Mouse (Mus musculus): Measurements from ENCODE around the gene Rassf7. TPM values are rescaled to one million over a fixed set of nuclear protein-coding genes. Genes with fewer than 3 reads are reported as not detected.

Rassf7 gene
- polyA plus RNA-seq, 1 experiment, result 143 TPM

Other genes starting within 250 kb of the Rassf7 start
- gene Ifitm1, start 248.6 kb upstream of the Rassf7 start, polyA plus RNA-seq (2012; rRNA removed), result 138 and 161 TPM in 2 replicates
- gene Ifitm3, start 205.1 kb upstream of the Rassf7 start, polyA plus RNA-seq (2012; rRNA removed), result 306 and 461 TPM in 2 replicates
- 6.3 and 8.3 TPM in 2 replicates for gene Ifitm6, start 197.9 kb upstream of the Rassf7 start, polyA plus RNA-seq (2012; rRNA removed)
- gene Gm17387, start 186.7 kb upstream of the Rassf7 start, polyA plus RNA-seq (2012; rRNA removed), result not detected in 2 replicates
- gene B4galnt4, start 154.8 kb upstream of the Rassf7 start, polyA plus RNA-seq (2012; rRNA removed), result 15.8 and 22.3 TPM in 2 replicates
- gene Pkp3, start 137.6 kb upstream of the Rassf7 start, polyA plus RNA-seq (2012; rRNA removed), result 101 and 143 TPM in 2 replicates
- 41.3 and 41.8 TPM in 2 replicates for gene Sigirr, start 115.3 kb upstream of the Rassf7 start, polyA plus RNA-seq (2012; rRNA removed)
- gene Ano9, start 98.1 kb upstream of the Rassf7 start, polyA plus RNA-seq (2012; rRNA removed), result 143 and 205 TPM in 2 replicates
- gene Ptdss2, start 93.5 kb upstream of the Rassf7 start, polyA plus RNA-seq (2012; rRNA removed), result 23.6 and 28.1 TPM in 2 replicates
- gene Rnh1, start 43.0 kb upstream of the Rassf7 start, polyA plus RNA-seq (2012; rRNA removed), result 146 and 149 TPM in 2 replicates
- gene Hras, start 21.9 kb upstream of the Rassf7 start, polyA plus RNA-seq (2012; rRNA removed), result 82.1 and 91.7 TPM in 2 replicates
- 5.4 and 7.2 TPM in 2 replicates for gene Lrrc56, start 21.7 kb upstream of the Rassf7 start, polyA plus RNA-seq (2012; rRNA removed)
- 7.2 and 9.4 TPM in 2 replicates for gene Lmntd2, start 1.8 kb upstream of the Rassf7 start, polyA plus RNA-seq (2012; rRNA removed)
- 23.1 and 24.7 TPM in 2 replicates for gene Phrf1, start 12.9 kb downstream of the Rassf7 start, polyA plus RNA-seq (2012; rRNA removed)
- gene Irf7, start 50.6 kb downstream of the Rassf7 start, polyA plus RNA-seq (2012; rRNA removed), result 159 and 210 TPM in 2 replicates
- 611 and 677 TPM in 2 replicates for gene Cdhr5, start 60.9 kb downstream of the Rassf7 start, polyA plus RNA-seq (2012; rRNA removed)
- gene Sct, start 63.3 kb downstream of the Rassf7 start, polyA plus RNA-seq (2012; rRNA removed), result 226 and 321 TPM in 2 replicates
- 0.08 and 0.21 TPM in 2 replicates for gene Drd4, start 76.1 kb downstream of the Rassf7 start, polyA plus RNA-seq (2012; rRNA removed)
- gene Deaf1, start 111.8 kb downstream of the Rassf7 start, polyA plus RNA-seq (2012; rRNA removed), result 17.5 and 19.9 TPM in 2 replicates
- 33.3 and 37.2 TPM in 2 replicates for gene Tmem80, start 111.9 kb downstream of the Rassf7 start, polyA plus RNA-seq (2012; rRNA removed)
- gene Eps8l2, start 123.0 kb downstream of the Rassf7 start, polyA plus RNA-seq (2012; rRNA removed), result 314 and 414 TPM in 2 replicates
- 554 and 560 TPM in 2 replicates for gene Taldo1, start 176.3 kb downstream of the Rassf7 start, polyA plus RNA-seq (2012; rRNA removed)
- gene Gatd1, start 198.3 kb downstream of the Rassf7 start, polyA plus RNA-seq (2012; rRNA removed), result 54.0 and 56.7 TPM in 2 replicates
- 2.0 and 2.9 TPM in 2 replicates for gene Cend1, start 213.6 kb downstream of the Rassf7 start, polyA plus RNA-seq (2012; rRNA removed)
- 214 and 297 TPM in 2 replicates for gene Slc25a22, start 222.0 kb downstream of the Rassf7 start, polyA plus RNA-seq (2012; rRNA removed)
- gene Pidd1, start 228.2 kb downstream of the Rassf7 start, polyA plus RNA-seq (2012; rRNA removed), result 13.0 and 17.0 TPM in 2 replicates
- gene Rplp2, start 231.5 kb downstream of the Rassf7 start, polyA plus RNA-seq (2012; rRNA removed), result 642 and 693 TPM in 2 replicates
- gene Pnpla2, start 239.3 kb downstream of the Rassf7 start, polyA plus RNA-seq (2012; rRNA removed), result 185 and 198 TPM in 2 replicates
- 38.6 and 41.4 TPM in 2 replicates for gene Cracr2b, start 245.2 kb downstream of the Rassf7 start, polyA plus RNA-seq (2012; rRNA removed)

All from large intestine, adult 2 months (tissue).